Mouse (Mus musculus): ENCODE measurements around the gene Wdr89. TPM values are rescaled to one million over a fixed set of nuclear protein-coding genes. Genes with fewer than 3 reads are reported as not detected.

Gene Wdr89
- total RNA-seq, 1 experiment = 29.8 TPM

DNA sequence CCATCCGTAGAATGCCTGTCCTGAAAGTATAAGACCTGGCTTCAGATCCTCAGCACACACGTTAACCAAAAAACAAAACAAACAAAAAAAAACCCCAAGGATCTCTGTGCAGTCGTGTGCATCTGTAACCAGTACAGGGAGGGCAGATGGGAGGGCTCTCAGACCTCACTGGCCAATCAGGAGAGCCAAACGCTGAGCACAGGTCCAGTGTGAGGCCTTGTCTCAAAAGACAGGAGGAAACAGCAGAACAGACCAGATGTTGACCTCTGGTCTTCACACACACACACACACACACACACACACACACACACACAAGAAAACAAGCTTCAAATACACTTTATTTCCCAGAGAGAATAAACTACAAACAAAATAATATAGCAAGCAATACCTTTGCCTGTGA is 69.8 kb downstream of the Wdr89 start:
- TF ChIP-seq CHD2 (IDR thresholded peaks at IDR 0.05; ENCODE audit: low read depth, low read length) (no peak), ZNF384 (IDR thresholded peaks at IDR 0.05; ENCODE audit: low read depth, low read length) (no peak), MAFK (IDR thresholded peaks at IDR 0.05; ENCODE audit: insufficient read depth, low read depth, low read length) (no peak), ZC3H11A (IDR thresholded peaks at IDR 0.05; ENCODE audit: borderline replicate concordance, low read depth, low read length) (no peak), HCFC1 (IDR thresholded peaks at IDR 0.05; ENCODE audit: borderline replicate concordance, insufficient read depth, low read length) (no peak)
- Histone ChIP-seq H3K36me3 (ENCODE audit: control insufficient read depth, insufficient read depth, low read length, poor library complexity, severe bottlenecking) (no peaks in the 10 kb centered on the region), H3K4me3 (ENCODE audit: insufficient read depth in 1 of 2, low read depth in 1 of 2, low read length in 2 of 2, poor library complexity in 1 of 2, severe bottlenecking in 1 of 2) (no peak overlapping the region), H3K4me1 (ENCODE audit: control insufficient read depth in 2 of 2, insufficient read depth in 2 of 2, low read length in 2 of 2, poor library complexity in 1 of 2) (peaks cover 0 to 6% of the 10 kb centered on the region in 2 experiments; a peak in 1 of 4 replicates), H3K9ac (ENCODE audit: insufficient read depth, low read depth, low read length, poor library complexity, severe bottlenecking) (no peak overlapping the region), H3K27ac (ENCODE audit: insufficient read depth, low read depth, low read length, poor library complexity, severe bottlenecking) (no peak overlapping the region), H3K9me3 (ENCODE audit: control insufficient read depth, insufficient read depth, low read depth, low read length) (no peaks in the 10 kb centered on the region)
- peak; percentile 21 for DNase-seq (ENCODE audit: low read depth, low spot score)
- in situ Hi-C loops (cut with MboI; ENCODE audit: low sequenced_read_pairs in 2 of 2, unreplicated experiment in 2 of 2) = no loop called here

DNA sequence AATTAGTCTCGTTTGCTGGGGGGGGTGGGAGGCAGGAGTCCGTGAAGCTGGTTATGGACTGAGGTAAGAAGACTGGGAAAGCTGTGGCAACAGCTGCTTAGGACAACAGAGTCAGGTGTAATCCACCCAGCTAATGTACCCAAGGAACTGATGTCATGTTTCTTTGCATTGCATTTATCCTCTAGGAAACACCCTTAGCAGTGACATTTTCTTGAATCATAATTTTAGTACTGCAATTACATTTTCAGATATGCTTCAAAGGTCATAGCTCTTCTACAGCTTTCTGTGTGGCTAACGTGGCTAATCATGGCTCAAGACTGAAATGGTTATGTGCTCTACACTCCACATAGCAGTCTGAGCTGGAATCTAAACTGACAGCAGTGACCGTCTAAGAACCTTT is 70.3 kb downstream of the Wdr89 start:
- in situ Hi-C loops (cut with MboI; ENCODE audit: low sequenced_read_pairs in 2 of 2, unreplicated experiment in 2 of 2) = no loop called here
- DNase-seq (ENCODE audit: low read depth, low spot score) = no peak
- H3K9ac ChIP-seq (ENCODE audit: insufficient read depth, low read depth, low read length, poor library complexity, severe bottlenecking) = no peak overlapping the region
- H3K9me3 ChIP-seq (ENCODE audit: control insufficient read depth, insufficient read depth, low read depth, low read length) = no peaks in the 10 kb centered on the region
- H3K4me1 ChIP-seq (ENCODE audit: control insufficient read depth in 2 of 2, insufficient read depth in 2 of 2, low read length in 2 of 2, poor library complexity in 1 of 2) = peaks cover under 1 to 11% of the 10 kb centered on the region in 2 experiments; a peak in 2 of 4 replicates
- TF ChIP-seq CHD2 (IDR thresholded peaks at IDR 0.05; ENCODE audit: low read depth, low read length) = no peak
- no peak for TF ChIP-seq MAFK (IDR thresholded peaks at IDR 0.05; ENCODE audit: insufficient read depth, low read depth, low read length)
- TF ChIP-seq HCFC1 (IDR thresholded peaks at IDR 0.05; ENCODE audit: borderline replicate concordance, insufficient read depth, low read length) = no peak
- no peak overlapping the region for H3K4me3 ChIP-seq (ENCODE audit: insufficient read depth in 1 of 2, low read depth in 1 of 2, low read length in 2 of 2, poor library complexity in 1 of 2, severe bottlenecking in 1 of 2)
- H3K27ac ChIP-seq (ENCODE audit: insufficient read depth, low read depth, low read length, poor library complexity, severe bottlenecking) = no peak overlapping the region
- no peaks in the 10 kb centered on the region for H3K36me3 ChIP-seq (ENCODE audit: control insufficient read depth, insufficient read depth, low read length, poor library complexity, severe bottlenecking)

DNA sequence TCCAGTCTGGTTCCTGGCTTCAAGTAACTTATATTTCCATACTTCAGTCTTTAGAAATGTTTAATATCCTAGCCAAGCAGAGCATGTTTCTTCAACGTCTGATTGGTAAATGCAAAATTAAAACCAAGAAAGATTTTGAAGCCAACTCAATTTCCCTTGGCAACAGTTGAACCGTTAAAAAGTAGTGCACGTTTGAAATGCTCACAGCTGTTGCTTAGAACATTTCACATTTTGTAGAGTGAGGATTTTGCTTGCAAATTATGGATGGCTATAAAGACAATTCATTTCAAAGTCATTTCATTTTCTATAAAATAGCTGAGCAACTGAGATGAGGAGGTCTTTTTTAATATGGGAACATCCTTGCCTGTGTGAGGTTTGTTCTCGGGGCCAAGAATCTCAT is 71.6 kb downstream of the Wdr89 start:
- no peaks in the 10 kb centered on the region for H3K9me3 ChIP-seq (ENCODE audit: control insufficient read depth, insufficient read depth, low read depth, low read length)
- H3K4me3 ChIP-seq (ENCODE audit: insufficient read depth in 1 of 2, low read depth in 1 of 2, low read length in 2 of 2, poor library complexity in 1 of 2, severe bottlenecking in 1 of 2) = no peak overlapping the region
- no peak overlapping the region for H3K27ac ChIP-seq (ENCODE audit: insufficient read depth, low read depth, low read length, poor library complexity, severe bottlenecking)
- in situ Hi-C loops (cut with MboI; ENCODE audit: low sequenced_read_pairs in 2 of 2, unreplicated experiment in 2 of 2) = no loop called here
- no peak for DNase-seq (ENCODE audit: low read depth, low spot score)
- no peak for TF ChIP-seq ZNF384 (IDR thresholded peaks at IDR 0.05; ENCODE audit: low read depth, low read length)
- TF ChIP-seq MAFK (IDR thresholded peaks at IDR 0.05; ENCODE audit: insufficient read depth, low read depth, low read length) = no peak
- TF ChIP-seq CHD2 (IDR thresholded peaks at IDR 0.05; ENCODE audit: low read depth, low read length) = no peak
- no peak for TF ChIP-seq HCFC1 (IDR thresholded peaks at IDR 0.05; ENCODE audit: borderline replicate concordance, insufficient read depth, low read length)
- no peak for TF ChIP-seq ZC3H11A (IDR thresholded peaks at IDR 0.05; ENCODE audit: borderline replicate concordance, low read depth, low read length)
- H3K36me3 ChIP-seq (ENCODE audit: control insufficient read depth, insufficient read depth, low read length, poor library complexity, severe bottlenecking) = peaks cover 3% of the 10 kb centered on the region
- no peak overlapping the region for H3K9ac ChIP-seq (ENCODE audit: insufficient read depth, low read depth, low read length, poor library complexity, severe bottlenecking)
- peaks cover 2 to 14% of the 10 kb centered on the region in 2 experiments; a peak in 2 of 4 replicates for H3K4me1 ChIP-seq (ENCODE audit: control insufficient read depth in 2 of 2, insufficient read depth in 2 of 2, low read length in 2 of 2, poor library complexity in 1 of 2)

DNA sequence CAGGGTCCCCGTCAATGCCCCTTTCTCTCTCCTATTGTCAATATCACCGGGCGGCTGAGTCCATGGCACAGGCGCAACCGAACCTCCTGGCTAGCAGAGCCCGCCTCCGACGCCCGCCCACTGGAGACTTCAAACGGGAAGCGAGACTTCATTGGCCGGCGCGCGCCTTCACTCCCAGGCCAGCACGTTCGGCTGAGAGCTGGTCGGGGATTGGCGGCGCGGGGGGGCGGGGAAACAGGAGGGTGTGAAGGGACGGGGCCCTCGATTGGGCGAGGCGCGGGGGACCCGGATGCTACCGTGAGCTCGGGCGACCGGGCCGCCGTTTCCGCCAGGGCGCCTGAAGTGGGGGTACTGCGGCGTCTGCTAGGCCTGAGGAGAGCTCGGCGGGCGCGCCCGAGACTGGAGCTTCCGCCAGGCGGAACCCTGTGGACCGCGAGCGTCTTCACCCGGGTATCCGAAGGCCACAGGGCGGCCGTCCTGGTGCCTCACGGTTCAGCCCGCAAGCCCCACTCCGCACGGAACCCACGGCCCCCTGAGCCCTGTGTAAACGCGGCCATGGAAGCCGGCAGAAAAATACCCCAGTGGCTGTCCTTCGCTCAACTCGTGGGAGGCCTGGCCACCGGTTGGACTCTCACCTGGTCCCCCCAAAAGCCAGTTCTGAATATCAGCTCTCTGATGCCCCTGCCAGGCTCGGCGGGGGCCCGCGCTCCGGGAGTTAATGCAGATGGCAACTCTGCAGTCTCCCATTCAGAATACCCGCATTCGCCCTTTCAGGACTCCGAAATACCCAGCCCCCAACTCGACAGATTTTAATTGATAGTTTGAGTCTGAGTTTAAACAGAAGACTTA is 73.0 kb downstream of the Wdr89 start, which contains the start of gene Ppp2r5e:
TSS of gene Ppp2r5e (minus strand) at position 92 of the 849 bp plus-strand sequence.
- Histone ChIP-seq H3K9me3 (ENCODE audit: control insufficient read depth, insufficient read depth, low read depth, low read length) (no peaks in the 10 kb centered on the region), H3K4me1 (ENCODE audit: control insufficient read depth in 2 of 2, insufficient read depth in 2 of 2, low read length in 2 of 2, poor library complexity in 1 of 2) (peaks cover 2 to 14% of the 10 kb centered on the region in 2 experiments; a peak in 2 of 4 replicates), H3K27ac (ENCODE audit: insufficient read depth, low read depth, low read length, poor library complexity, severe bottlenecking) (peak within 1 kb of the TSS; percentile 87), H3K9ac (ENCODE audit: insufficient read depth, low read depth, low read length, poor library complexity, severe bottlenecking) (peak within 1 kb of the TSS; percentile 100), H3K36me3 (ENCODE audit: control insufficient read depth, insufficient read depth, low read length, poor library complexity, severe bottlenecking) (peaks cover 3% of the 10 kb centered on the region), H3K4me3 (ENCODE audit: insufficient read depth in 1 of 2, low read depth in 1 of 2, low read length in 2 of 2, poor library complexity in 1 of 2, severe bottlenecking in 1 of 2) (peak within 1 kb of the TSS; percentile 92 to 100)
- in situ Hi-C loops (cut with MboI; ENCODE audit: low sequenced_read_pairs in 2 of 2, unreplicated experiment in 2 of 2) = no loop called here
- TF ChIP-seq ZC3H11A (IDR thresholded peaks at IDR 0.05; ENCODE audit: borderline replicate concordance, low read depth, low read length) (no peak), CHD2 (IDR thresholded peaks at IDR 0.05; ENCODE audit: low read depth, low read length) (peak; percentile 39; the same call in 1 of the 2 replicates), HCFC1 (IDR thresholded peaks at IDR 0.05; ENCODE audit: borderline replicate concordance, insufficient read depth, low read length) (peak; percentile 12; the same call in 1 of the 2 replicates)
- DNase-seq (ENCODE audit: low read depth, low spot score) = peak; percentile 98

All from ES-E14 (cell line).